Mouse (Mus musculus) liver, adult 2 months (tissue): Measurements from ENCODE around the gene Ube2g2.

Experiments used
- CTCF ChIP-seq: fragments of 200-500 bp; IDR thresholded peaks from 2 replicates; pipeline ENCODE4 v1.5.1; 2011; ENCODE audit warnings: low read depth, low read length, control low read depth
- POLR2A ChIP-seq: fragments of 200-500 bp; IDR thresholded peaks from 2 replicates; pipeline ENCODE4 v1.6.1; 2011; ENCODE audit warnings: low read length, control low read depth; ENCODE audit not compliant: insufficient read depth; ENCODE audit errors: extremely low read depth

GRCm38 (mm10) chr10:77666342-77666741 is 44.3 kb downstream of the Ube2g2 start:
- TF ChIP-seq POLR2A (no peak), CTCF (no peak)
